Mouse (Mus musculus) embryonic fibroblast, embryonic 13.5 days (primary cell): ENCODE results near the gene Olfr965.

Experiments
- CTCF ChIP-seq: IDR thresholded peaks from 2 replicates; pipeline ENCODE4 v1.5.1; 2011; ENCODE audit warnings: mild to moderate bottlenecking, control low read depth, low read length, moderate library complexity, borderline replicate concordance; ENCODE audit not compliant: insufficient read depth
- POLR2A ChIP-seq: IDR thresholded peaks from 2 replicates; pipeline ENCODE4 v1.6.1; 2011; ENCODE audit warnings: low read depth, mild to moderate bottlenecking, control low read depth, low read length, moderate library complexity

- no peak for TF ChIP-seq CTCF
- no peak for TF ChIP-seq POLR2A
Observed at GRCm38 (mm10) chr9:39666905-39667304, 44.2 kb upstream of the Olfr965 start, which contains the start of gene Olfr963.
